Mouse (Mus musculus) liver, adult (tissue): ENCODE measurements around the gene Jhy.

Experiments
- GATA4 ChIP-seq: IDR thresholded peaks from 2 replicates; pipeline ENCODE4 v1.6.1; 2014; ENCODE audit warnings: mild to moderate bottlenecking, low read length; ENCODE audit not compliant: insufficient replicate concordance

The Jhy gene

GRCm38 (mm10) chr9:40877881-40878235 is 86.1 kb downstream of the Jhy start:
- TF ChIP-seq GATA4 = no peak

- no peak for TF ChIP-seq GATA4
Measured at GRCm38 (mm10) chr9:40877146-40877880, 86.6 kb downstream of the Jhy start.

GRCm38 (mm10) chr9:40876693-40877092 is 87.2 kb downstream of the Jhy start:
- TF ChIP-seq GATA4 = no peak

GRCm38 (mm10) chr9:40876164-40876563 is 87.8 kb downstream of the Jhy start:
- no peak for TF ChIP-seq GATA4

GRCm38 (mm10) chr9:40875431-40875830 is 88.5 kb downstream of the Jhy start:
- TF ChIP-seq GATA4 = no peak

GRCm38 (mm10) chr9:40874961-40875360 is 89.0 kb downstream of the Jhy start:
- no peak for TF ChIP-seq GATA4

- TF ChIP-seq GATA4 = no peak
Measured at GRCm38 (mm10) chr9:40873556-40874470, 90.1 kb downstream of the Jhy start, which contains the start of gene Bsx. Gene Bsx, plus strand, starts transcription at chr9:40874127.

- no peak for TF ChIP-seq GATA4
Measured at GRCm38 (mm10) chr9:40872156-40872478, 91.8 kb downstream of the Jhy start.

- no peak for TF ChIP-seq GATA4
Measured at GRCm38 (mm10) chr9:40871369-40872155, 92.4 kb downstream of the Jhy start.

GRCm38 (mm10) chr9:40870331-40870730 is 93.6 kb downstream of the Jhy start:
- TF ChIP-seq GATA4 = no peak

GRCm38 (mm10) chr9:40859196-40859595 is 104.7 kb downstream of the Jhy start:
- TF ChIP-seq GATA4 = no peak

- no peak for TF ChIP-seq GATA4
Measured at GRCm38 (mm10) chr9:40858461-40859160, 105.3 kb downstream of the Jhy start.

- no peak for TF ChIP-seq GATA4
Measured at GRCm38 (mm10) chr9:40851515-40851914, 112.4 kb downstream of the Jhy start.
